Mouse (Mus musculus) MEL (cell line): ENCODE results near the gene Zfp78. TPM values are rescaled to one million over a fixed set of nuclear protein-coding genes. Genes with fewer than 3 reads are reported as not detected.

ENCODE experiments used
- DNase-seq: peaks from one replicate; pipeline ENCODE4 v3.0.0; 2011; ENCODE audit warnings: low read depth, low spot score
- H3K27ac ChIP-seq: 2 replicates; pipeline ENCODE4 v1.5.1; 2012; ENCODE audit warnings: low read depth, mild to moderate bottlenecking, control low read depth, low read length, moderate library complexity; ENCODE audit not compliant: control insufficient read depth
- H3K27me3 ChIP-seq, 2 experiments: fragments of 150-350 bp in 1 of 2; sonication (generic) in 1 of 2; 2 replicates each; pipeline ENCODE4 v1.6.1; 2012; ENCODE audit warnings: low read length in 2 of 2, mild to moderate bottlenecking in 2 of 2, improper control_type of control experiment in 1 of 2, moderate library complexity in 1 of 2; ENCODE audit not compliant: insufficient read depth in 2 of 2, control insufficient read depth in 1 of 2
- H3K36me3 ChIP-seq, 2 experiments: 2 replicates each; pipeline ENCODE4 v1.6.1; 2012 to 2014; ENCODE audit warnings: low read length in 2 of 2, improper control_type of control experiment in 1 of 2, inconsistent platforms in 1 of 2, mild to moderate bottlenecking in 1 of 2; ENCODE audit not compliant: insufficient read depth in 2 of 2, control insufficient read depth in 1 of 2
- H3K4me1 ChIP-seq, 2 experiments: fragments of 150-350 bp in 1 of 2; sonication (generic) in 1 of 2; 2 replicates each; pipeline ENCODE4 v1.6.1; 2012; ENCODE audit warnings: low read length in 2 of 2, improper control_type of control experiment in 1 of 2, mild to moderate bottlenecking in 1 of 2; ENCODE audit not compliant: insufficient read depth in 2 of 2, control insufficient read depth in 1 of 2
- H3K4me3 ChIP-seq, 2 experiments: fragments of 150-350 bp in 1 of 2; sonication (generic) in 1 of 2; 2 replicates each; pipeline ENCODE4 v1.5.1; 2012; ENCODE audit warnings: low read depth in 2 of 2, low read length in 2 of 2, mild to moderate bottlenecking in 2 of 2, moderate library complexity in 2 of 2, control low read depth in 1 of 2, improper control_type of control experiment in 1 of 2; ENCODE audit not compliant: control insufficient read depth in 1 of 2, insufficient read depth in 1 of 2
- H3K79me2 ChIP-seq: 2 replicates; pipeline ENCODE4 v1.6.1; 2012; ENCODE audit warnings: mild to moderate bottlenecking, low read length, moderate library complexity; ENCODE audit not compliant: control insufficient read depth, poor library complexity, insufficient read depth
- H3K9ac ChIP-seq: 2 replicates; pipeline ENCODE4 v1.6.1; 2012; ENCODE audit warnings: low read depth, mild to moderate bottlenecking, control low read depth, low read length, moderate library complexity; ENCODE audit not compliant: control insufficient read depth, poor library complexity, severe bottlenecking
- H3K9me3 ChIP-seq: fragments of 150-350 bp; sonication (generic); replicated peaks from 2 replicates; pipeline ENCODE4 v1.6.1; 2012; ENCODE audit warnings: mild to moderate bottlenecking, low read length, improper control_type of control experiment, moderate library complexity; ENCODE audit not compliant: insufficient read depth
- CTCF ChIP-seq, 3 experiments: IDR thresholded peaks in 2 of 3; conservative IDR thresholded peaks in 1 of 3; 2 replicates each; pipeline ENCODE4 v1.5.1; 2011 to 2012; ENCODE audit warnings: low read length in 3 of 3, low read depth in 2 of 3, mild to moderate bottlenecking in 2 of 3, improper control_type of control experiment in 1 of 3, inconsistent platforms in 1 of 3, mixed read lengths in 1 of 3, moderate library complexity in 1 of 3; ENCODE audit not compliant: control insufficient read depth in 1 of 3, insufficient read depth in 1 of 3, poor library complexity in 1 of 3, severe bottlenecking in 1 of 3
- ELF1 ChIP-seq: IDR thresholded peaks from 2 replicates; pipeline ENCODE4 v1.6.1; 2014; ENCODE audit warnings: low read depth, mild to moderate bottlenecking, inconsistent platforms, low read length, improper control_type of control experiment, moderate library complexity
- GABPA ChIP-seq: IDR thresholded peaks from 2 replicates; pipeline ENCODE4 v1.6.1; 2012; ENCODE audit warnings: low read depth, mild to moderate bottlenecking, inconsistent platforms, low read length, improper control_type of control experiment, moderate library complexity
- JUND ChIP-seq: IDR thresholded peaks from 2 replicates; pipeline ENCODE4 v1.6.1; 2011; ENCODE audit warnings: low read depth, mild to moderate bottlenecking, improper control_type of control experiment, low read length
- KAT2A ChIP-seq: conservative IDR thresholded peaks from 2 replicates; pipeline ENCODE4 v1.6.1; 2012; ENCODE audit warnings: low read depth, low read length, improper control_type of control experiment, inconsistent platforms
- MAFK ChIP-seq: IDR thresholded peaks from 2 replicates; pipeline ENCODE4 v1.6.1; 2011; ENCODE audit warnings: low read depth, mild to moderate bottlenecking, low read length, improper control_type of control experiment, borderline replicate concordance
- MAX ChIP-seq: IDR thresholded peaks from 2 replicates; pipeline ENCODE4 v1.6.1; 2011; ENCODE audit warnings: low read length, improper control_type of control experiment
- MAZ ChIP-seq: IDR thresholded peaks from 2 replicates; pipeline ENCODE4 v1.6.1; 2012; ENCODE audit warnings: low read depth, mild to moderate bottlenecking, inconsistent platforms, low read length, improper control_type of control experiment
- MEF2A ChIP-seq: IDR thresholded peaks from 2 replicates; pipeline ENCODE4 v1.6.1; 2014; ENCODE audit warnings: low read depth, mild to moderate bottlenecking, inconsistent platforms, low read length, improper control_type of control experiment; ENCODE audit not compliant: poor library complexity, insufficient replicate concordance, severe bottlenecking; ENCODE audit errors: extremely low read depth
- MXI1 ChIP-seq: IDR thresholded peaks from 2 replicates; pipeline ENCODE4 v1.6.1; 2011; ENCODE audit warnings: mild to moderate bottlenecking, low read depth, low read length, improper control_type of control experiment
- MYC ChIP-seq: IDR thresholded peaks from 2 replicates; pipeline ENCODE4 v1.6.1; 2011; ENCODE audit warnings: low read depth, mild to moderate bottlenecking, low read length, improper control_type of control experiment, moderate library complexity
- NRF1 ChIP-seq: IDR thresholded peaks from 2 replicates; pipeline ENCODE4 v1.6.1; 2014; ENCODE audit warnings: low read depth, mild to moderate bottlenecking, inconsistent platforms, low read length, improper control_type of control experiment, moderate library complexity; ENCODE audit not compliant: poor library complexity, insufficient read depth, severe bottlenecking
- POLR2A ChIP-seq, 2 experiments: IDR thresholded peaks; 2 replicates each; pipeline ENCODE4 v1.6.1; 2011 to 2012; ENCODE audit warnings: low read length in 2 of 2, mild to moderate bottlenecking in 2 of 2, control low read depth in 1 of 2, improper control_type of control experiment in 1 of 2, low read depth in 1 of 2, moderate library complexity in 1 of 2; ENCODE audit not compliant: control insufficient read depth in 1 of 2, insufficient read depth in 1 of 2, poor library complexity in 1 of 2
- POLR2AphosphoS2 ChIP-seq: IDR thresholded peaks from 2 replicates; pipeline ENCODE4 v1.6.1; 2011; ENCODE audit warnings: low read length, improper control_type of control experiment
- POLR2AphosphoS5 ChIP-seq: IDR thresholded peaks from 2 replicates; pipeline ENCODE4 v1.6.1; 2012; ENCODE audit warnings: low read depth, borderline replicate concordance, mild to moderate bottlenecking, inconsistent platforms, low read length, moderate library complexity, mixed read lengths
- SIN3A ChIP-seq: IDR thresholded peaks from 2 replicates; pipeline ENCODE4 v1.6.1; 2012; ENCODE audit warnings: low read length, improper control_type of control experiment, inconsistent platforms
- TAL1 ChIP-seq: IDR thresholded peaks from 2 replicates; pipeline ENCODE4 v1.6.1; 2012; ENCODE audit warnings: mild to moderate bottlenecking, inconsistent platforms, low read length, moderate library complexity, mixed read lengths
- TCF12 ChIP-seq: IDR thresholded peaks from 2 replicates; pipeline ENCODE4 v1.6.1; 2014; ENCODE audit warnings: low read depth, mild to moderate bottlenecking, inconsistent platforms, low read length, improper control_type of control experiment, moderate library complexity
- USF1 ChIP-seq: IDR thresholded peaks from 2 replicates; pipeline ENCODE4 v1.6.1; 2014; ENCODE audit warnings: low read depth, mild to moderate bottlenecking, inconsistent platforms, low read length, improper control_type of control experiment, moderate library complexity
- USF2 ChIP-seq, 2 experiments: IDR thresholded peaks; 2 replicates each; pipeline ENCODE4 v1.6.1; 2011 to 2012; ENCODE audit warnings: improper control_type of control experiment in 2 of 2, low read length in 2 of 2, borderline replicate concordance in 1 of 2, inconsistent platforms in 1 of 2, low read depth in 1 of 2, mild to moderate bottlenecking in 1 of 2; ENCODE audit not compliant: insufficient read depth in 1 of 2
- ZC3H11A ChIP-seq: IDR thresholded peaks from 2 replicates; pipeline ENCODE4 v1.6.1; 2012; ENCODE audit warnings: low read depth, mild to moderate bottlenecking, inconsistent platforms, low read length, improper control_type of control experiment
- ZKSCAN1 ChIP-seq: IDR thresholded peaks from 2 replicates; pipeline ENCODE4 v1.6.1; 2012; ENCODE audit warnings: low read depth, mild to moderate bottlenecking, inconsistent platforms, low read length, improper control_type of control experiment, moderate library complexity
- ZMIZ1 ChIP-seq: IDR thresholded peaks from 2 replicates; pipeline ENCODE4 v1.6.1; 2012; ENCODE audit warnings: low read depth, mild to moderate bottlenecking, inconsistent platforms, low read length, improper control_type of control experiment, moderate library complexity
- polyA plus RNA-seq, 2 experiments: library from polyadenylated mRNA; stranded (reverse) in 1 of 2; unstranded in 1 of 2; fragments of >175 nt in 1 of 2; fragments of >200 nt in 1 of 2; gene quantifications; 2 replicates each; pipeline versions ENCODE4 v1.2.1 to v1.2.4; 2012; ENCODE audit warnings: low replicate concordance in 2 of 2, low read depth in 1 of 2; ENCODE audit not compliant: insufficient read length in 2 of 2, insufficient read depth in 1 of 2, missing spikeins in 1 of 2
- total RNA-seq: library from RNA; depleted of rRNA; stranded (reverse); fragments of 300-350 nt; gene quantifications from 2 replicates; pipeline ENCODE4 v1.2.3, GENCODE M21; 2012

The Zfp78 gene
- total and polyA plus RNA-seq, 3 experiments = 0.50 to 0.67 TPM; not detected in 1

GRCm38 (mm10) chr7:6388971-6389370 lies 25.9 kb downstream of the Zfp78 start:
- Histone ChIP-seq H3K36me3 (no peaks in the 10 kb centered on the region; a peak in 1 of 4 replicates), H3K9me3 (no peaks in the 10 kb centered on the region), H3K4me3 (no peak overlapping the region), H3K9ac (no peak overlapping the region), H3K27me3 (no peaks in the 10 kb centered on the region), H3K79me2 (no peaks in the 10 kb centered on the region), H3K27ac (no peak overlapping the region), H3K4me1 (peaks cover 0 to 3% of the 10 kb centered on the region in 2 experiments; a peak in 2 of 4 replicates)
- no peak for DNase-seq
- TF ChIP-seq ELF1 = no peak
- TF ChIP-seq TAL1 = no peak
- TF ChIP-seq NRF1 = no peak
- TF ChIP-seq POLR2AphosphoS5 = no peak
- TF ChIP-seq ZKSCAN1 = no peak
- TF ChIP-seq MAFK = no peak
- TF ChIP-seq MAZ = no peak
- no peak for TF ChIP-seq JUND
- TF ChIP-seq USF1 = no peak

DNA sequence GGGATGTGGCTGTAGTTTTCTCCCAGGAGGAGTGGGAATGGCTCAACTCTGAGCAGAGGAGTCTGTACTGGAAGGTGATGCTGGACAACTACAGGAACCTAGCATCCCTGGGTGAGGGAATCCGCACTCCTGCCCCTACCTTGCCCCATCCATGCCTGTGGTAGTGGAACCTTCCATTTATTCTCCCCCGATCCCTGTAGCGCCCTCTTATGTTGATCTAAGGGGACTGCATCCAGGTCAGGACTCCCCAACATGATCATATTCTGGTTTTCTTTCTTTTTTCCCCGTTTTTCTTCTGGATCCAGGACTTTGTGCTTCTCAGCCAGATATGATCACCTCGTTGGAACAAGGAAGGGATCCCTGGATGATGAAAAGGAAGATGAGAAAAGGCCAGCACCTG lies 26.4 kb downstream of the Zfp78 start:
- Histone ChIP-seq H3K79me2 (no peaks in the 10 kb centered on the region), H3K9me3 (no peaks in the 10 kb centered on the region), H3K36me3 (no peaks in the 10 kb centered on the region; a peak in 1 of 4 replicates), H3K9ac (no peak overlapping the region), H3K27ac (no peak overlapping the region), H3K27me3 (no peaks in the 10 kb centered on the region), H3K4me1 (no peaks in the 10 kb centered on the region), H3K4me3 (no peak overlapping the region)
- no peak for TF ChIP-seq ZC3H11A
- peak in 1 of 3 experiments; percentile 44; a peak in 3 of 6 replicates for TF ChIP-seq CTCF (IDR thresholded peaks at IDR 0.05 in 2 of 3, conservative IDR thresholded peaks at IDR 0.05 in 1 of 3; ENCODE audit: control insufficient read depth in 1 of 3, insufficient read depth in 1 of 3, low read depth in 2 of 3, low read length in 3 of 3, poor library complexity in 1 of 3, severe bottlenecking in 1 of 3)
- no peak for DNase-seq

DNA sequence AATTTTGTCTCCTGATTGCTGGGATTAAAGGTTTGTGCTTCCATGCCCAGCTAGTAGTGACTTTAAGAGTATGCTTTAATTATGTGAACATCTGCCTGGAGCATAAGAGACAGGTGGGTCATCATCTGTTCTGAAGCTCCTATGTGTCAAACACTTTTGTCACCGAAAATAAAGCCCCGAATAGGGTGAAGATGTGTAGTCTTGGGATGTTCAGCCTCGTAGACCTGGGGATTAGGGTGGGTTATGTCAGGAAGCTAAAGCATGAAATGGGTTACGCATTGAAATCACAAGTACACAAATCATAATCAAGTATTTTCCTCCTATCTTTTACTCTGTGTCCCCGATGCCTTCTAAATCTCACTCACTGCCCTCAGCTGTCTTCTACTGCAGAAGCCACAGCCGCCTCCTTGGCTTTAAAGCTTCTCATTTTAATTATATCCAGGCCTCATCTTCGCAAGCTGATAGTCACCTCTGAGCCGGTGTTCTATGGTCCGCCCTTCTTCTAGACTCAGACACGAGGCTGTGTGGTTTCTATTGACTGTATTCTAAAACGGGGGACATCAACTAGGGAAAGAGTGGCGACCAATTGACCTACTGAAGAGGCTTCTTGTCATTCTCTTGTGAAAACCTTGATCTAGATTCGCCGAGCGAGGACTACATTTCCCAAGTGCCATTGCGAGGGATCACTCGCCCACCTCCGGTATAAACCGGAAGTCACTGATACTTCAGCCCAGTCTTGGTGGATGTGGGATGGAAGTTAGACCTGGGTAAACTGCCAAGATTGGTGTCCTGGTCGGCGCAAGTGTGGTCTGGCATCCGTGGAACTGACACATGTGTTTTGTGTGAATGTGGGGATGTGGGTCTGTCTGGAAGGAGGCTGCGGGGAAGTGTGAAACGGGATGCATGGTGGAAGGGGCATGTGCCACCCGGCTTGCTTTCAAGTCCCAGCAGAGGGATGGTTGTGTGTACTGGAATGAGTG lies 35.2 kb downstream of the Zfp78 start, which contains the start of gene Smim17:
TSS of gene Smim17 (plus strand) at position 720 of the 980 bp plus-strand sequence.
- Histone ChIP-seq H3K79me2 (no peaks in the 10 kb centered on the region), H3K9ac (no peak within 1 kb of the TSS), H3K27ac (no peak within 1 kb of the TSS), H3K4me1 (no peaks in the 10 kb centered on the region), H3K4me3 (no peak within 1 kb of the TSS), H3K36me3 (no peaks in the 10 kb centered on the region), H3K27me3 (no peaks in the 10 kb centered on the region), H3K9me3 (no peaks in the 10 kb centered on the region)
- no peak for DNase-seq
- no peak for TF ChIP-seq MAX
- TF ChIP-seq KAT2A = no peak
- TF ChIP-seq POLR2AphosphoS2 = no peak
- no peak for TF ChIP-seq USF2 (IDR thresholded peaks at IDR 0.05; ENCODE audit: borderline replicate concordance in 1 of 2, insufficient read depth in 1 of 2, low read depth in 1 of 2, low read length in 2 of 2)
- no peak for TF ChIP-seq POLR2A (IDR thresholded peaks at IDR 0.05; ENCODE audit: control insufficient read depth in 1 of 2, insufficient read depth in 1 of 2, low read depth in 1 of 2, low read length in 2 of 2, poor library complexity in 1 of 2)
- no peak for TF ChIP-seq JUND
- no peak for TF ChIP-seq SIN3A
- no peak for TF ChIP-seq MXI1
- TF ChIP-seq TCF12 = no peak
- no peak for TF ChIP-seq MYC
- no peak for TF ChIP-seq TAL1
- no peak for TF ChIP-seq ZMIZ1
- no peak for TF ChIP-seq ZKSCAN1
- no peak for TF ChIP-seq MAFK
- TF ChIP-seq GABPA = no peak
- no peak for TF ChIP-seq MEF2A
